ENCODE assay signal across 20 mouse cellular contexts in genomic region chr11:63024136-63024535, GRCm38 (mm10). TPM values are rescaled to one million over a fixed set of nuclear protein-coding genes. Genes with fewer than 3 reads are reported as not detected.
DNase-seq lines count a peak whose midpoint lies in the region; ATAC-seq and TF ChIP-seq lines count a peak whose summit lies in the region.
"Had no signal": no experiment of that assay in that cellular context is flagged by ENCODE, and none has a peak within 500 bp of the region (broad histone marks: within the 10 kb centered on the region; RNA-seq: fewer than 3 reads in every experiment).

No protein-coding gene starts in this region.

- H3K27me3 ChIP-seq in heart, embryonic 13.5 days (replicated peaks) = no peaks in the 10 kb centered on the region; the same call in 1 of the 2 replicates
- H3K27me3 ChIP-seq in lung, embryonic 14.5 days (ENCODE audit: insufficient read depth, low read length) = no peaks in the 10 kb centered on the region
- no peaks in the 10 kb centered on the region for H3K27me3 ChIP-seq in embryonic facial prominence, embryonic 10.5 days (replicated peaks; ENCODE audit: low read depth, poor library complexity, severe bottlenecking)
- H3K27me3 ChIP-seq in stomach, embryonic 15.5 days (replicated peaks) = no peaks in the 10 kb centered on the region
- no peaks in the 10 kb centered on the region for H3K27me3 ChIP-seq in midbrain, embryonic 13.5 days
- H3K27me3 ChIP-seq: embryonic facial prominence, embryonic 12.5 days had no signal

- peak; percentile 19; the same call in 1 of the 2 replicates for TF ChIP-seq CTCF in lung, embryonic 14.5 days (IDR thresholded peaks at IDR 0.05; ENCODE audit: low read depth)

- no peak for DNase-seq in heart, postnatal 36 days
- DNase-seq in lung, embryonic 14.5 days = peak; percentile 82
- no peak for DNase-seq in lung, postnatal 25 days (ENCODE audit: low spot score)
- peak; percentile 51 for DNase-seq in embryonic facial prominence, embryonic 10.5 days (ENCODE audit: low spot score)
- DNase-seq in neural tube, embryonic 10.5 days (ENCODE audit: extremely low spot score, low spot score) = no peak
- DNase-seq: cerebellum, adult 11-12 months; right cerebral cortex, adult 18-20 months; thymus, postnatal 25 days had no signal

- no peak for ATAC-seq in heart, embryonic 13.5 days (ENCODE audit: extremely low read depth, insufficient number of reproducible peaks, low FRiP score, low TSS enrichment)
- ATAC-seq in lung, embryonic 14.5 days (ENCODE audit: insufficient read depth) = peak; percentile 61
- ATAC-seq in stomach, embryonic 15.5 days (ENCODE audit: insufficient read depth, low FRiP score, low read depth) = no peak
- no peak for ATAC-seq in midbrain, embryonic 13.5 days
- ATAC-seq: midbrain, embryonic 16.5 days had no signal

- H3K4me2 ChIP-seq in heart, embryonic 13.5 days = no peak overlapping the region
- H3K4me2 ChIP-seq in lung, embryonic 14.5 days = no peak overlapping the region
- no peak overlapping the region for H3K4me2 ChIP-seq in stomach, embryonic 15.5 days
- H3K4me2 ChIP-seq in midbrain, embryonic 13.5 days (replicated peaks) = no peak overlapping the region
- H3K4me2 ChIP-seq: embryonic facial prominence, embryonic 12.5 days had no signal

- intact Hi-C loops in heart, postnatal 36 days (cut with DNase I) = no loop called here

- H3K9ac ChIP-seq in heart, embryonic 13.5 days = no peak overlapping the region
- no peak overlapping the region for H3K9ac ChIP-seq in lung, embryonic 14.5 days
- H3K9ac ChIP-seq in stomach, embryonic 15.5 days = no peak overlapping the region
- no peak overlapping the region for H3K9ac ChIP-seq in midbrain, embryonic 13.5 days (replicated peaks)
- H3K9ac ChIP-seq: embryonic facial prominence, embryonic 12.5 days; liver, embryonic 14.5 days had no signal

- no peak overlapping the region for H3K4me3 ChIP-seq in heart, embryonic 13.5 days
- no peak overlapping the region for H3K4me3 ChIP-seq in lung, embryonic 14.5 days (ENCODE audit: low read depth, low read length)
- no peak overlapping the region for H3K4me3 ChIP-seq in embryonic facial prominence, embryonic 10.5 days
- H3K4me3 ChIP-seq in stomach, embryonic 15.5 days (replicated peaks) = no peak overlapping the region
- H3K4me3 ChIP-seq in midbrain, embryonic 13.5 days (replicated peaks) = no peak overlapping the region
- H3K4me3 ChIP-seq: embryonic facial prominence, embryonic 12.5 days; forebrain, embryonic 10.5 days had no signal

- WGBS in heart, embryonic 13.5 days = 23% methylated on average over 2 of the region's 2 CpGs
- WGBS in lung, embryonic 14.5 days = 7% methylated on average over 2 of the region's 2 CpGs
- WGBS in embryonic facial prominence, embryonic 10.5 days = 54% methylated on average over 2 of the region's 2 CpGs
- WGBS in stomach, embryonic 15.5 days = 37% methylated on average over 2 of the region's 2 CpGs
- 73% methylated on average over 2 of the region's 2 CpGs for WGBS in midbrain, embryonic 13.5 days

- H3K36me3 ChIP-seq in heart, embryonic 13.5 days = no peaks in the 10 kb centered on the region
- no peaks in the 10 kb centered on the region for H3K36me3 ChIP-seq in lung, embryonic 14.5 days (ENCODE audit: insufficient read depth)
- H3K36me3 ChIP-seq in embryonic facial prominence, embryonic 10.5 days (replicated peaks) = no peaks in the 10 kb centered on the region
- H3K36me3 ChIP-seq in stomach, embryonic 15.5 days = no peaks in the 10 kb centered on the region
- no peaks in the 10 kb centered on the region for H3K36me3 ChIP-seq in midbrain, embryonic 13.5 days
- H3K36me3 ChIP-seq: embryonic facial prominence, embryonic 12.5 days; forebrain, embryonic 10.5 days had no signal

- peaks cover 37% of the 10 kb centered on the region for H3K4me1 ChIP-seq in heart, embryonic 13.5 days
- peaks cover 59% of the 10 kb centered on the region for H3K4me1 ChIP-seq in lung, embryonic 14.5 days (ENCODE audit: insufficient read depth)
- peaks cover 55% of the 10 kb centered on the region for H3K4me1 ChIP-seq in embryonic facial prominence, embryonic 10.5 days
- H3K4me1 ChIP-seq in stomach, embryonic 15.5 days = peaks cover 38% of the 10 kb centered on the region; the same call in 1 of the 2 replicates
- H3K4me1 ChIP-seq in midbrain, embryonic 13.5 days (replicated peaks) = peaks cover 6% of the 10 kb centered on the region

- no peaks in the 10 kb centered on the region for H3K9me3 ChIP-seq in heart, embryonic 13.5 days
- H3K9me3 ChIP-seq in lung, embryonic 14.5 days (ENCODE audit: low read depth, low read length) = no peaks in the 10 kb centered on the region
- no peaks in the 10 kb centered on the region for H3K9me3 ChIP-seq in embryonic facial prominence, embryonic 10.5 days
- no peaks in the 10 kb centered on the region for H3K9me3 ChIP-seq in stomach, embryonic 15.5 days
- no peaks in the 10 kb centered on the region for H3K9me3 ChIP-seq in midbrain, embryonic 13.5 days
- H3K9me3 ChIP-seq: embryonic facial prominence, embryonic 12.5 days; forebrain, embryonic 10.5 days had no signal

- 0 out of 2 replicates have a peak overlapping the region, but pooled peaks have one; percentile 45 for H3K27ac ChIP-seq in heart, embryonic 13.5 days (replicated peaks)
- peak overlapping the region; percentile 86 for H3K27ac ChIP-seq in lung, embryonic 14.5 days (ENCODE audit: low read depth)
- H3K27ac ChIP-seq in embryonic facial prominence, embryonic 10.5 days (replicated peaks) = no peak overlapping the region
- peak overlapping the region; percentile 73 for H3K27ac ChIP-seq in stomach, embryonic 15.5 days
- no peak overlapping the region for H3K27ac ChIP-seq in midbrain, embryonic 13.5 days
- H3K27ac ChIP-seq: embryonic facial prominence, embryonic 12.5 days; forebrain, embryonic 10.5 days; liver, embryonic 14.5 days had no signal

RNA-seq across cellular contexts. Expression of gene Tekt3, which starts 37.3 kb away (rescaled TPM):
- not detected in 2 replicates for polyA plus RNA-seq in heart, embryonic 13.5 days (2015; fragmentation: Nextera tagmentation; extraction: Ambion mirVana)
- not detected for total RNA-seq in heart, postnatal 36 days (2021)
- 0.14 TPM in 1 of 2 replicates, not detected in the other for polyA plus RNA-seq in lung, embryonic 14.5 days (2014; fragmentation: Nextera tagmentation; extraction: Ambion mirVana)
- polyA plus RNA-seq in embryonic facial prominence, embryonic 10.5 days (2016; fragmentation: Nextera tagmentation; extraction: Ambion mirVana) = not detected in 2 replicates
- polyA plus RNA-seq in stomach, embryonic 15.5 days (2015; fragmentation: Nextera tagmentation; extraction: Ambion mirVana) = not detected in 2 replicates
- polyA plus RNA-seq in midbrain, embryonic 13.5 days (2015; fragmentation: Nextera tagmentation; extraction: Ambion mirVana) = not detected in 2 replicates
- total RNA-seq: ES-E14; heart, adult 8-10 months; layer of hippocampus, adult 18-20 months; left cerebral cortex, postnatal 25 days had no signal
- polyA plus RNA-seq: forebrain, embryonic 10.5 days; liver, embryonic 14.5 days; midbrain, embryonic 16.5 days; neural tube, embryonic 14.5 days had no signal

Comparison
In these comparisons a context has a peak if more than half of its experiments do, and no peak if none do; other contexts are left out.
1. DNase-seq: peak in lung, embryonic 14.5 days (single experiment) and embryonic facial prominence, embryonic 10.5 days (single experiment); none in heart, postnatal 36 days (0 of 2), lung, postnatal 25 days (single experiment) and neural tube, embryonic 10.5 days (single experiment).
2. H3K27ac ChIP-seq: peak in heart, embryonic 13.5 days (single experiment), lung, embryonic 14.5 days (single experiment) and stomach, embryonic 15.5 days (single experiment); none in embryonic facial prominence, embryonic 10.5 days (single experiment) and midbrain, embryonic 13.5 days (single experiment).